Mouse (Mus musculus) left cerebral cortex, postnatal 14 days (tissue): ENCODE data around the gene Gm973. TPM values are rescaled to one million over a fixed set of nuclear protein-coding genes. Genes with fewer than 3 reads are reported as not detected.

Experiments
- DNase-seq, 2 experiments: peaks; one replicate each; pipeline ENCODE4 v3.0.0; 2021 to 2022; ENCODE audit warnings: low spot score in 2 of 2, mixed read lengths in 1 of 2
- intact Hi-C: fragments of 180-260 bp; cut with DNase I; formaldehyde crosslinking; loops from one replicate; pipeline ENCODE4 v1.15.1; 2025
- total RNA-seq, 2 experiments: library from RNA; stranded (reverse); gene quantifications; 2 replicates each; pipeline ENCODE4 v1.2.3; 2021

Gm973 gene
- total RNA-seq, 2 experiments from 2014 or later = 5.8 to 9.0 TPM

DNA sequence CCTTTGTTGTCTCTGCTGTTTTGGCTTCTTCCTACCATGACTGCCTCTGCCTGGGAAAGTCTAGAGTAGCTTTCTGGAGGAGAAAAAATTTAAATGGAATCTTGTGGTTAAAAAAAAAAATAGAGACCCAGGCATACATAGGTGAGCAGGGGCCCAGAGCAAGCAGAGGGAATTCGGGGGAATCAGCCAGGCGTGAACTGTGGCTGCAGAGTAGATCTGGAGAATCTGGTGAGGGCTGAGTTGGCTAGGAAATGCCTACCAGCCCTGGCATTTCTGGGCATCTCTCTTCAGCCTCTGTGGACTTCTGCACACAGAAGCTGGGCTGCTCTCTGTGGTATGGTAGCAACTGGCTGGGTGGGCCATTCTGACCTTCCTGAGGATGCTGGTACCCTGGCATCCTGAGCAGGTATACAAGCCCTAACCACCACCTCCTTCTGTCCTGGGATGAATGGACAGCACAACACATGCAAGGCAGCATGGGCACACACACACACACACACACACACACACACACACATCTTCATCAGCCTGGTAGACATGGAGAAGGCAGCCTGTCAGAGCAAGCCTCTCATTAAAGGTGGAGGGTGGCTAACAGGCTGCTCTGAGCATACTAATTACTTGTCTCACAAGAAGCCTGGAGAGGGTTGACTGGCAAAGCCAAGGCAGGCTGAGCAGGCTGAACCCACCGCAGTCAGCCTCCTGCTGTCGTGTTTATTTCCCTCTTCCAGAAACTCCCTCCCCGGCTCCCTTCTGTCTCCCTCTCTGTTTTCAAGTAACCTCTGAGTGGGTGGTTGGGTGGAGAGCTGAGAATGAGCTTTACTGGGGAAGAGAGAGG lies 19.1 kb downstream of the Gm973 start:
- intact Hi-C loops = no loop called here
- DNase-seq = peak; percentile 64 to 74

DNA sequence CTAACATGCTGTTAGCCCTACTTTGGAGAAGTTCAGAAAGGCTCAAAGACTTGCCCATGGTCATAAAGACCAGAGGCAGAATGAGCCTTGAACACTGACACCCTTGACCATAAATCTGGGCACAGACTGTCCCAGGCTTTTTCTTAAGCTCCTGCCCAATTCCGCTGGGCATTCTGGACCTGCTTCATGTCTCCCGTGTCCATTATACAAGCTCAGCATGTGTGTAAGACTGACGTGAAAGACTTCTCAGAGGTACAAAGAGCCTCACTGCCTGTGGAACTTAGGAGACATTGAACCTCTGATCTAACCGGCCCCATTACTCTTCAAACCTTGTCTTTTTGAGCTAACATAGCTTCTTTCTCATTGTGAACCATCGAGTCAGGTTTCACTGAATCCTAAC lies 22.3 kb downstream of the Gm973 start:
- DNase-seq = no peak
- intact Hi-C loops = no loop called here

DNA sequence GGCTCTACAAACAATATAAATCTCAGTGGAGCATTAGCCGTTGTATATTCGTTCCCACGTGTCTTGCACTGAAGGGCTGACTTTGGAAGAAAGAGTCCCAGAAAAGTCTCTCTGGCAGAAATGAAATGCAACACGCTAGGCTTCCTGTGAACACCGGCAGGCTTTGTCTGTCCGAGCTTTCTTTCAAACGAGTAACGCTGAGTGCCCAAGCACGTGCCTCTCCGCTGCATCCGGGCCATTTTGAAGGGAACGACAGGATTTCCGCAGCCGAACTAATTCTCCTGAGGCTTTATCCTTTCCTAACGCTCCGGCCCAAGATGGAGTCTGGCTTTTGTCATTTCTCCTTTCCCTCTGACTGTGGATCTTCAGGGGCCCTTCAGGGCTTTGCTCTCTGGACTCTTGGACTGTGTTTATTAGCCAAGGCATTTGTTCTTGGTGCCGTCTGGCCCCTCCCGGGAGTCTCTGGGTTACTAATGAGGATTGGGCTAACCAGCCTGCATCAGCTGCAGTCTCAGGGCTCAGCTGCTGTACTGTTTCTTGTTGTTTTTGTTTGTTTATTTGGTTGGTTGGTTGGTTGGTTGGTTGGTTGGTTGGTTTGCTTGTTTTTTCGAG lies 24.6 kb downstream of the Gm973 start:
- intact Hi-C loops = no loop called here
- no peak for DNase-seq

DNA sequence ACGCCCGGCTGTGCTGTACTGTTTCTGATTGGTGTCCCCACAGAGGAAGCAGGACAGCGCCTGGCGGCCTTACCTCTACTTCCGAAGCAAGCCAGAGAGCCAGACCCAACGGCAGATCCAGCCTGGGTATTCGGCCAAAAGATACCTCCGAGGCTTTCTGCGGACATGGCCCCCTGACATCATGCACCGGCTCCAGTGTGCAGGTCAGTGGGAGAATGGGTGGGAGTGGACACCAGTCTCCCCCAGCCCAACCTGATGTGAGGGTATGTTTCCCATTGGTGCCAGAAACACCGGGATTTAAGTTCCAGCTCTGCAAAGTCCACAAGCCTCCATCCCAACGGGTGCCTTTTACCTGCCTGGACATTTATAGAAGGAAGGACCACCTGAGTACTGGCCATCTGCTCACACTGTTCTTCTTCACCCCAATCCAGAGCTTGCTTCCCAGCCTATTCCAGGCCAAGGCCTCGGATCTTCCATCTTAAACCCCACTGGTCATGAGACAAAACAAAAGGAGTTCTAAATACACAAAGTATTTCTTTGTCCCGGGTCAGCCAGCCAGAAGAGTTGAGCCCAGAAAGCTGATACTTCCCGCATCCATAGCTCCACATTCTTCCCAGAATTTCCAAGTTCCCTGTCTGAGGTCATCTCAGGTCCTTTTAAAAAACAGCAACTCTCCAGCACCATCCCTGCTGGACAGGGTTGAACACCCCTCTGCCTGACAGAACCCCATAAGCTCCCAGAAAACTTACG lies 25.4 kb downstream of the Gm973 start:
- intact Hi-C loops = no loop called here
- no peak for DNase-seq

DNA sequence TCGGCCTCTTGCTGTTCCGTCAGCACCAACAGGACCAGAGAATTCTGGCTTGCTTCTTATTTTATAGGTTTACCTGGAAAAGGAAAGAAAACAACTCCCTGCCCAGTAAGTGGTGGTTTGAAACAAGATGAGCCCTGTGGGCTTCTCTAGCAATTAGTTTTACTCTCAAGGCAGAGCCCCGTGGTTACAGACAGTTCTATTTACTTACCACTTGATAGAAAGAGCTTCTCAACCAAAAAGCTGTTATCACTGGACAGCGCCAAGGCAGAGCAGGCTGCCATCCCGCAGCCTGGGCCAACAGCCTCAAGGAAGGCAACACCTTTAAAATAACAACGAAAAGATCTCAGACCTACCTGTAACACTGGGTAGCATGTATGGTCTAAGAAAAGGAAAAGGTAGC lies 26.2 kb downstream of the Gm973 start:
- intact Hi-C loops = no loop called here
- DNase-seq = no peak

DNA sequence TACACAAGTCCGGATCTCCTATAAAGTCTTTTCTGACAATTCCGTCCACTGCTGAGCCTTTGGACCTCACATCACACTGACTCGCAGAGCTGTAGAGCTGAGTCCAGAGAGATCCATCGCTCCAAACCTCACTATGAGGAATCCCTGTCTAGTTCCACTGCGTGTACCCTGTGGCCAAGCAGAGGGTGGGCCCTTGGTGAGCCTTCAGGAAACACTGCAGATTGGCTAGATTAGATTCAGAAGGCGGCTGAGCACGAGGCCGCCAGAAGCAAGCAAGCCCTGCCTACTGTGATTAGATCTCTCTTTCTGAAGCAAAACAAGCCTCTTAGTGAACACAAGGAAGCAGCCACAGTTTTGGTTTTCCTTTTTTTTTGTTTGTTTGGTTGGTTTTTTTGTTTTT lies 27.8 kb downstream of the Gm973 start:
- intact Hi-C loops = no loop called here
- no peak for DNase-seq

DNA sequence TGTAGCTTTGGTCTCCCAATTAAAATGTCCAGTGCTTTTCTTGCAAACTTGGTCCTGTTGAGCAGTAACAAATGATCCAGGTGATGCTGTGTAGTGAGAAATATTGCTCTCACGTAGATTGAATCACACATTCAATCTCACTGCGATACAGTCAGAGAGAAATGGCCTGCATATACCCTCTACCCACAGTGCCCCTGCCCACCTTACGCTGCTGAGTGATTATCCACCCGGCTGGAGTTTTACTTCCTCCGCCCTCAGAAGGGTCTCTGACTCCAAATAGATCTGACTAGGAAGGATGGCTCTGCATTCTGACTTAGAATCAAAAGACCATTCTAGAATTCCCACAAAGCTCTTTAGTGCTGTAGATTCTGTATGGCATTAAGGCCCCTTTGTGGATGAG lies 32.4 kb downstream of the Gm973 start:
- intact Hi-C loops = no loop called here
- no peak for DNase-seq

DNA sequence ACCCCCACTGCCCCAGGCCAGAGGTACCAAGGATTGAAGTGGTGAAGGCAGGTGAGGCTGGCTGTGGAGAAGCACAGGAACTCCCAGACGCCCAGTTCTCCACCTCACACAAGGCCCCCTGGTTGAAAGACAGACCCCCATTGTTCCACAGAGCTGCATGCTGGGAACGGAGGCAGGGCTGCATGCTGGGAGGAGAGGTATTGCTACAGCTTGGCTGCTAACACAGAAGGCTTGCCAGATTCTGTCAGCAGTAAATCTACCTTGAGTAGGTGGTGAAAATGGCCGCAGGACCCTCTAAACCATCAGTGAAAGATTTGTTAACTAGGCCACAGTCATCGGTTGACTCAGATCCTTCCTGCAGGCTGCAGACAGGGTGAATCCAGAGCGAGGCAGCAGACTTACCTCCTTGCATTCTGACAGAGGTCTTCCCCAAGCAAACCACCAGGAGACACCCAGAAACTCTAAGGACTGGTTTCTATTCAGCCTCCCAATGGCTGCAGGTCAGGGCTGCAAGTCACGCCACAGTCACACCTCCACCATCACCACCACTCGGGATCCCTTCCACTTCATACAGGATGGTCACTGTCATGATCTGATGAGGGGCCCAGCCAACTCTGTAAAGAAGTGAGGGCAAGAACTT lies 33.1 kb downstream of the Gm973 start:
- intact Hi-C loops = no loop called here
- no peak for DNase-seq

DNA sequence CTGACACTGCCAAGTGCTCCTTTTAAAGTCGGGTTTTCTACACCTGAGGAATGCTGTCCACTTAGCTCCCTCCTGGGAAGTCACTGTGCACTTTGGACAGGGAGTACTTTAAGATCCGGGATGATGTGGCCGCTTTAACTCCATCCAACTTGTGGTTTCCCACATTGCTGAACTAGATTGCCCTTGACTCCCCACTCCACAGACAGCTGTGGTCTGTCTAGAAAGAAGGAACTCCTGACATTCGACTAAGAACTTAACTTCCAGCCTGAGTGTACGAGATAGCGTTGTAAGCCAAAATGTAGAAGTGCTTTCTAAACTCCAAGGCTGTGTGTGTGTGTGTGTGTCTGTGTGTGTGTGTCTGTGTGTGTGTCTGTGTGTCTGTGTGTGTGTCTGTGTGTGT lies 34.2 kb downstream of the Gm973 start:
- intact Hi-C loops = no loop called here
- no peak for DNase-seq

DNA sequence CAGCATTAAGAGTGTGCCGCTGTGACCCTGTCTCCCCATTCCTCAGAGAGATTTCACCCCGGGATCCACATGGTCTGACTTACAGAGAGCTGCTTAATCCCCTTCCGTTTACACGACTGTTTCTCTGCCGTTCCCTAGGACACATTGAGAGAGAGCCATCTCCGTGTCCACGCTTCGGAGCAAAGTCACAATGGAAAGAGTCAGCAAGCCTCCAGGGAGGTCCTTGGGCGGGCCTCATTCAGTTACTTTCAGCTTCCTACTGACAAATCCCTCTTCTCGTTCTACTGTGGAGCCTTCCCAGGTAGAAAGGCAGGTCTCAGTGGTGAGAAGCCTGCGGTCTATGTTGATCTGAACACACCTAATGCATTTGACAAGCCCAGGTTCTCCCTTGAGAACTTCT lies 34.9 kb downstream of the Gm973 start:
- intact Hi-C loops = no loop called here

DNA sequence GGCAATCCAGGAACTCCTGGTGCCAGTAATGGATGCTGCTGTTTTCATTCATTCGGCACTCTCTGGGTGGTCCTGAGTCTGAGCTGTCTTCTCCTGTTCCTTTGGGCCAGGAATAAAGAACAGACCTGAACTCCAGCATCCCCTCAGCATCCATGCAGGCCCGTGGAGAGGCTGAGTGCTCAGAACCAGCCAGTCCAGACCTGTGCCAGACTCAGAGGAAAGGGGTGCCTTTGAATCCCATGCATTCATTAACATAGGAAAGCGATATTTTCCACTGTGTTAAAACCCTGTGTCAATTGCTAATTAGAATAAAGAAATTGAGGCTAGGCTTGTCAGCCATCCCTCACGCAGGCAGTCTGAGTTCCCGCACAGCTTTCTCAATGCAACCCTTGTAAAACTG lies 37.6 kb downstream of the Gm973 start:
- intact Hi-C loops = no loop called here
- DNase-seq = no peak

More for the DNA sequence above, 34.9 kb downstream of the Gm973 start:
- no peak for DNase-seq

DNA sequence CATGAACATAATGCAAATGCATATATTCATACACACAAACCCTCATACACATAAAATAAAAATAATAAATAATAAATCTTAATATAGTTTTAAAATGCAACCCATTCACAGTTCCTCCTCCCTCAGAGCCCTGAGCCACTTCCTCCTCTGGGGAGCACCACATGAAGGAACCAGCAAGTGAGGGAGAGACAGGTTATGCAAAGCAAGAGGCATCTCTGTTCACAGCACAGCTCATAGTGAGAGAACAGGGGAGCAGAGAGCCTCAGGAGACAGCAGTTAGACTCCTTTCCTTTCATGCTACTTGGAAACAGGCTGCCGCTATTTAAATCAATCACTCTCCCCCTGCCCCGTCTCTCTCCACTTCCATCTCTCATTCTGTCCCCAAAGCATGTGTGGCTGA lies 47.5 kb downstream of the Gm973 start:
- intact Hi-C loops = no loop called here
- DNase-seq = no peak

DNA sequence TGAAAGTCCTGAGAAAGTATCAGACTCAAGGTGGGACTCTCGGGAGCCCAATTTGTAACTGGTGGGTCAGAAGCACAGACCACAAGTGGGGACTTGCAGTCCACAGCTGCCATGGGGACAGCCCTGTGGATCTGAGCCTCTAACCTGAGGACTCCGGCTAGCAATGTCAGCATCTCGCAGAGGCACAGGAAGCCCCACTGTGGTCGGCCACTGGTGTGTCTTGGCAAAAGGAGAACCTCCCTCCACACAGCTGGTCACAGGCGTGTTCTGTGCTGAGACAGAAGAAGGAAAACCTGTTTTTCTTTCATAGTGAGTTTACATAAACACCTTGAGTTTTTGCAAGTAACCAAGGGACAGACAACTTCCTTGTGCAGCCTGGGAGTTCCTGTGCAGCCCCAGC lies 49.7 kb downstream of the Gm973 start:
- DNase-seq = no peak
- intact Hi-C loops = no loop called here

DNA sequence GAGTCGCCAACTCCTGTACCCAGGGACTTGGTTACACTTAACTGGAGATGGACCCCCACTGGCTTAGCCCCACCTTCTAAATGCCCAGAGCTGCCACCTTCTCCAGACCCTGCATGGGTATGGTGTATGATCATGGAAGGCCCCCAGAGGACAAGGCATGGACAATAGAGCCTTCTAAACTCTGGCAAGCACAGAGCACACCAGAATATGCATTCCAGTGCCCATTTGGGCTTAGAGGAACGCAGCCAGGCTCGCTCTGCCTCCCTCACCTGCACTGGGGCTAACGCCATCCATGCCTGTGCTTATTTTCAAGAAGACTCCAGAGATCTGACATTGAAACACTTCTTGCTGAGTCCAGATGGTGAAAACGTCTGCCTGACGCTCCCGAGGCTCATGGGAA lies 50.2 kb downstream of the Gm973 start:
- intact Hi-C loops = no loop called here
- DNase-seq = no peak

DNA sequence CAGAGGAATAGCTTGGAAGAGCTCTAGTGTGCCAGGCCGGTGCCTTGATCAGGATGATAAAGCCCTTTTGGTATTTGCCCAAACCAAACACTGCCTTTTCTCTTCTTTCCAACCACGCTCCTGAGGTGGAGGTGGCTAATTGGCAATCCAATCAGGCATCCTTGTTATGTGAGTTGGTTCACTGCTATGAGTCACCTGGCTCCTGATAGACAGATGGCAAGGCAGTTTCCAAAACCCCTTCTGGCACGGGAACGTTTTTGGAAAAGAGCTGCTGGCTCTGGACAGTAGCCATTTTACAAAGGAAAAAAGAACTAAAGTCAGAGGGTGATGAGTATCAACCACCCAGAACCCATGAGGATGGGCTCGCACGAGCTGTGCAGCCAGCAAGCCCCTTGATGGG lies 50.9 kb downstream of the Gm973 start:
- DNase-seq = peak in 1 of 2 experiments; percentile 17
- intact Hi-C loops = no loop called here

DNA sequence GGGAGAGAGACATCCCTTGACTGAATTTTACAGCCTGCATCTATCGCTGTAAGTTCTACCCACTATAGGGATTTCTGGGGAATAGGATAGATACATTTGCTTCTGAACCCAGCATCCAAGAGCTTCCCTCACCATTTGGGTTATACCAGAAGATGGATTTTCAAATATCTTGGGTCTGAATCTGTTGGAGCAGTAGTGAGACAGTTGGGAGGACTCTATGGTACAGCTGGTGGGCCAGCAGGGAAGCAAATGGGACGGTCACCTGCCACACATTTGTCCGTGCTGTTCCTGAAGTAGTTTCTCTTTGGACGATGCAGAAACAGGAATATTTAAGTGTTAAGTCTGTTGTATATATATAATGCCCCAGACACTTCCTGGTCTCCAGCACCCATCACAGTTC lies 51.5 kb downstream of the Gm973 start:
- intact Hi-C loops = no loop called here
- no peak for DNase-seq

DNA sequence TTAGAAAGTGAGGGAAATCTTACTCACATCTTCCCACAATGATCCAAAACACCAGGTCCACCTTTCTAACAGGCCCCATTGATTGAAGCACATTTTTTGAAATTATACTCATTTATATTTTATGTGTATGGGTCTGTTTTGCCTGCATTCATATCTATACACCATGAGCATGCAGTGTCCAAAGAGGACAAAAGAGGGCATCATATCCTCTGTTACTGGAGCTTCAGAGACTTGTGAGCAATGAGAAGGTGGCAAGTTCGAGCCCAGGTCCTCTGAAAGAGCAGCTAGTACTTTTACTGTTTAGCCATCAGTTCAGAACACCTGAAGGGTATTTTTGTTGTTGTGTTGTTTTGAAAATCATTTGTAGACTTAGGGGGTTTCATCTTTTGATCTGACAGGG lies 52.2 kb downstream of the Gm973 start:
- intact Hi-C loops = no loop called here
- no peak for DNase-seq

DNA sequence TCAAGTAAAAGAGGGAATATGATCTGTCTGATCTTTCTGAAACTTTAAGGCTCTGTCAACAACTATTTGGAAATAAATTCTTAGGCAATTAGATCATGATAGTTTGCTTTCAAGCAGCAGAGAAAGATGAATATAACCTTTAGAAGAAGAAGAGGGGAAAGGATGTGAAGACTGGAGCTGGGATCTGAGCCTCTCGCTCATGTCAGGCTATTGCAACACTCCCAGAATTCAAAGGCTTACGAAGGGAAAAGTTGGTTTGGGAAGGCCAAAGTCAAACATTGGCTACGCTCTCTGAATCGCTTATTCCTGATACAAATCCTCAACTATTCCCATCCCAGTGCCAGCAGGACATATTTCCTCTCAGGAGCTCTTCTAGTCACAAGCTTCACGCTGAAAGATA lies 53.2 kb downstream of the Gm973 start:
- intact Hi-C loops = no loop called here
- no peak for DNase-seq

DNA sequence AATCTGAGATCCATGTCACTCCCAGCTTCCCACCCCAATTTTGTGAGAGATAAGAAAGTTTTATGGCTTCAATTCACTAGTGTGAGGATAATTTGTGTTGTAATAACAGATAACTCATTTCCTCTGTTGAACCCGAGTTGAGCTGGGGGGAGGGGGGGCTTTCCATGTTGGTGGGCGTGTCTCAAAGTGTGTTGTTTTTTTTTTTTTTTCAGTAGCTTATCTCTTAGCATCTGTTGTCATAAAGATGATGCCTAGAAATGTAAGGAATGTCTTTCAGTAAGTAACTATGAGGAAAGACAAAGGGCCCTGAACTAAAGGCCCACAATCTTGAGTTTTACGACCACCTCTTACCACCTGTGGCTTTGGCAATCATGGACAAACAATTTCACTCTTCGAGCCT lies 54.7 kb downstream of the Gm973 start:
- no peak for DNase-seq
- intact Hi-C loops = no loop called here

DNA sequence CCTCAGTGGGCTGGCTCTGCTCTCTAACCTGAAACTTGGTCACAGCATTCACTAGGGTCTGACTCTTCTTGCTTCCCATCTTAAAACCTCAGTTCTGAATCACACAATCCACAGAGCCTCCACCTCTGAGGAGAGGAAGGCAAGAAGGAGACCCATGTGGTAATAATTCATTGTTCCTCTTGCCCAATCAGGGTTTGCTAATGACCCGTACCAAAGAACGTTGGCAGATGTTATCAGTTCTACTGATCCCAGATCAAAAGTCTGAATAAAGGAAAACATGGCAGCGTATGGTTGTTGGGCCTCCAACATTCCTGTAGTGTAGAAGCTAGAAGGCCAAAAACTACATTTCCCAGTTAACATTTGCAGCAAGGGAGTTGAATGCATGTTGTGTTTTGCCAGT lies 55.4 kb downstream of the Gm973 start:
- intact Hi-C loops = no loop called here
- DNase-seq = no peak
